Mouse (Mus musculus) CH12.LX (cell line): ENCODE data around the gene Prn. TPM values are rescaled to one million over a fixed set of nuclear protein-coding genes. Genes with fewer than 3 reads are reported as not detected.

ENCODE experiments used
- DNase-seq: peaks from one replicate; pipeline ENCODE4 v3.0.0-alpha.2; 2013; ENCODE audit errors: extremely low read depth
- H3K27ac ChIP-seq: 2 replicates; pipeline ENCODE4 v1.5.1; 2012; ENCODE audit warnings: low read depth, mild to moderate bottlenecking, control low read depth, moderate library complexity; ENCODE audit not compliant: insufficient read depth
- H3K27me3 ChIP-seq: replicated peaks from 2 replicates; pipeline ENCODE3; 2012; ENCODE audit warnings: inconsistent platforms
- H3K36me3 ChIP-seq, 2 experiments: replicated peaks in 1 of 2; 2 replicates each; pipeline versions ENCODE3 to v1.6.1; 2012; ENCODE audit warnings: inconsistent platforms in 1 of 2, low read length in 1 of 2, mild to moderate bottlenecking in 1 of 2, mixed read lengths in 1 of 2, moderate library complexity in 1 of 2; ENCODE audit not compliant: control insufficient read depth in 1 of 2, insufficient read depth in 1 of 2
- H3K4me1 ChIP-seq, 2 experiments: 2 replicates each; pipeline ENCODE4 v1.6.1; 2012; ENCODE audit warnings: inconsistent platforms in 1 of 2, moderate library complexity in 1 of 2; ENCODE audit not compliant: insufficient read depth in 2 of 2, control insufficient read depth in 1 of 2
- H3K4me2 ChIP-seq: 2 replicates; pipeline ENCODE4 v1.6.1; 2012; ENCODE audit warnings: low read depth, mild to moderate bottlenecking, control low read depth; ENCODE audit not compliant: poor library complexity, insufficient read depth, severe bottlenecking
- H3K4me3 ChIP-seq, 3 experiments: fragments of 150-350 bp in 1 of 3; sonication (generic) in 1 of 3; replicated peaks in 1 of 3; 2 replicates each; pipeline versions ENCODE3 to v1.5.1; 2011 to 2012; ENCODE audit warnings: low read depth in 2 of 3, low read length in 2 of 3, mild to moderate bottlenecking in 2 of 3, moderate library complexity in 2 of 3, control low read depth in 1 of 3, improper control_type of control experiment in 1 of 3, inconsistent platforms in 1 of 3, mixed read lengths in 1 of 3; ENCODE audit not compliant: poor library complexity in 1 of 3
- H3K79me2 ChIP-seq: replicated peaks from 2 replicates; pipeline ENCODE4 v1.6.1; 2012; ENCODE audit warnings: mild to moderate bottlenecking, moderate library complexity; ENCODE audit not compliant: control insufficient read depth, poor library complexity, insufficient read depth, severe bottlenecking; ENCODE audit errors: extremely low read depth
- H3K9ac ChIP-seq: 2 replicates; pipeline ENCODE4 v1.6.1; 2012; ENCODE audit warnings: low read depth, mild to moderate bottlenecking, control low read depth, moderate library complexity; ENCODE audit not compliant: insufficient read depth
- H3K9me3 ChIP-seq: replicated peaks from 2 replicates; pipeline ENCODE3; 2012; ENCODE audit warnings: low read length, inconsistent platforms, mixed read lengths
- BHLHE40 ChIP-seq: IDR thresholded peaks from 2 replicates; pipeline ENCODE4 v1.6.1; 2011; ENCODE audit warnings: mild to moderate bottlenecking, low read depth, low read length, improper control_type of control experiment
- E2F4 ChIP-seq: IDR thresholded peaks from 2 replicates; pipeline ENCODE4 v1.6.1; 2011; ENCODE audit warnings: low read depth, low read length, improper control_type of control experiment; ENCODE audit not compliant: insufficient replicate concordance
- ELF1 ChIP-seq: IDR thresholded peaks from 2 replicates; pipeline ENCODE4 v1.6.1; 2014; ENCODE audit warnings: low read depth, mild to moderate bottlenecking, inconsistent platforms, low read length, improper control_type of control experiment
- EP300 ChIP-seq: IDR thresholded peaks from 2 replicates; pipeline ENCODE4 v1.6.1; 2011; ENCODE audit warnings: low read length, improper control_type of control experiment
- JUN ChIP-seq: IDR thresholded peaks from 2 replicates; pipeline ENCODE4 v1.6.1; 2011; ENCODE audit warnings: low read depth, mild to moderate bottlenecking, low read length, improper control_type of control experiment, moderate library complexity; ENCODE audit not compliant: insufficient read depth
- JUND ChIP-seq: conservative IDR thresholded peaks from 2 replicates; pipeline ENCODE4 v1.6.1; 2011; ENCODE audit warnings: low read depth, low read length, improper control_type of control experiment
- MAFK ChIP-seq: IDR thresholded peaks from 2 replicates; pipeline ENCODE4 v1.6.1; 2011; ENCODE audit warnings: low read length, improper control_type of control experiment; ENCODE audit not compliant: insufficient replicate concordance
- MXI1 ChIP-seq: IDR thresholded peaks from 2 replicates; pipeline ENCODE4 v1.6.1; 2011; ENCODE audit warnings: mild to moderate bottlenecking, low read depth, low read length, improper control_type of control experiment
- NELFE ChIP-seq: IDR thresholded peaks from 2 replicates; pipeline ENCODE4 v1.6.1; 2011; ENCODE audit warnings: low read depth, low read length, improper control_type of control experiment
- NRF1 ChIP-seq: IDR thresholded peaks from 2 replicates; pipeline ENCODE4 v1.6.1; 2014; ENCODE audit warnings: low read depth, mild to moderate bottlenecking, inconsistent platforms, low read length, improper control_type of control experiment, moderate library complexity
- POLR2AphosphoS2 ChIP-seq: IDR thresholded peaks from 2 replicates; pipeline ENCODE4 v1.6.1; 2011; ENCODE audit warnings: low read depth, low read length, improper control_type of control experiment
- RAD21 ChIP-seq: IDR thresholded peaks from 2 replicates; pipeline ENCODE4 v1.6.1; 2011; ENCODE audit warnings: low read depth, mild to moderate bottlenecking, low read length, improper control_type of control experiment, moderate library complexity
- SIN3A ChIP-seq: IDR thresholded peaks from 2 replicates; pipeline ENCODE4 v1.6.1; 2012; ENCODE audit warnings: low read length, improper control_type of control experiment, inconsistent platforms
- TCF12 ChIP-seq: IDR thresholded peaks from 2 replicates; pipeline ENCODE4 v1.6.1; 2014; ENCODE audit warnings: low read depth, mild to moderate bottlenecking, inconsistent platforms, low read length, improper control_type of control experiment
- UBTF ChIP-seq: IDR thresholded peaks from 2 replicates; pipeline ENCODE4 v1.6.1; 2012; ENCODE audit warnings: low read depth, mild to moderate bottlenecking, inconsistent platforms, low read length, improper control_type of control experiment, moderate library complexity
- USF1 ChIP-seq: IDR thresholded peaks from 2 replicates; pipeline ENCODE4 v1.6.1; 2014; ENCODE audit warnings: low read depth, mild to moderate bottlenecking, inconsistent platforms, low read length, improper control_type of control experiment
- dilution Hi-C: fragments of 300-500 bp; cut with MboI; formaldehyde crosslinking; loops from 2 replicates; pipeline ENCODE4 v1.14.3; 2020; ENCODE audit warnings: low sequenced_read_pairs; ENCODE audit not compliant: extremely low pct_unique_long_range_greater_than_20kb, extremely low pct_ligation_motif_present
- in situ Hi-C: fragments of 300-500 bp; cut with MboI; formaldehyde crosslinking; loops from 3 replicates; pipeline ENCODE4 v1.14.3; 2019; ENCODE audit warnings: low sequenced_read_pairs, low pct_ligation_motif_present, low pct_unique_long_range_greater_than_20kb, mixed read lengths
- polyA plus RNA-seq: library from polyadenylated mRNA; unstranded; fragments of >175 nt; gene quantifications from 2 replicates; pipeline ENCODE4 v1.2.1, GENCODE M21; 2012; ENCODE audit warnings: low read depth; ENCODE audit not compliant: insufficient read length
- total RNA-seq, 2 experiments: library from RNA; depleted of rRNA; stranded (reverse); fragments of 300-350 nt in 1 of 2; fragments of >200 nt in 1 of 2; gene quantifications; 2 replicates each; pipeline ENCODE4 v1.2.3; 2012 to 2014

The Prn gene
- total and polyA plus RNA-seq, 3 experiments: not detected

- no peak overlapping the region for H3K9ac ChIP-seq
- H3K27me3 ChIP-seq: no peaks in the 10 kb centered on the region
- in situ Hi-C loops (loop anchor here (25.0 kb wide), 1 partner anchor 404 kb away; no protein-coding TSS in a partner anchor), dilution Hi-C loops (no loop called here)
- DNase-seq: no peak
- H3K4me1 ChIP-seq: peaks cover 2 to 16% of the 10 kb centered on the region in 2 experiments; a peak in 2 of 4 replicates
- H3K9me3 ChIP-seq: no peaks in the 10 kb centered on the region
- H3K4me3 ChIP-seq: no peak overlapping the region
- TF ChIP-seq JUN (no peak), BHLHE40 (no peak), MXI1 (no peak), ELF1 (no peak), UBTF (no peak), TCF12 (no peak), E2F4 (no peak), SIN3A (no peak), USF1 (no peak), POLR2AphosphoS2 (no peak), RAD21 (no peak), NRF1 (no peak), JUND (no peak), EP300 (no peak), NELFE (no peak), MAFK (no peak)
- H3K79me2 ChIP-seq: no peaks in the 10 kb centered on the region
- peaks cover 3 to 5% of the 10 kb centered on the region in 2 experiments for H3K36me3 ChIP-seq
- no peak overlapping the region for H3K27ac ChIP-seq
- no peak overlapping the region for H3K4me2 ChIP-seq
These were observed 31.7 kb downstream of the Prn start for GRCm38 (mm10) chr2:131941501-131941900.

GRCm38 (mm10) chr2:131944370-131944769 is 34.6 kb downstream of the Prn start:
- Histone ChIP-seq H3K36me3 (no peaks in the 10 kb centered on the region), H3K4me1 (peaks cover 0 to 11% of the 10 kb centered on the region in 2 experiments; a peak in 2 of 4 replicates), H3K9ac (no peak overlapping the region), H3K9me3 (no peaks in the 10 kb centered on the region), H3K4me3 (no peak overlapping the region), H3K4me2 (no peak overlapping the region), H3K27me3 (no peaks in the 10 kb centered on the region), H3K79me2 (no peaks in the 10 kb centered on the region), H3K27ac (no peak overlapping the region)
- dilution Hi-C loops (no loop called here), in situ Hi-C loops (loop anchor here (25.0 kb wide), 1 partner anchor 407 kb away; no protein-coding TSS in a partner anchor)
- no peak for TF ChIP-seq RAD21
- DNase-seq: no peak
